ENCODE assay signal across 12 mouse cellular contexts in genomic region chr17:12221926-12222325, GRCm38 (mm10).
DNase-seq lines count a peak whose midpoint lies in the region; ATAC-seq and TF ChIP-seq lines count a peak whose summit lies in the region.
"Had no signal": no experiment of that assay in that cellular context is flagged by ENCODE, and none has a peak within 500 bp of the region (broad histone marks: within the 10 kb centered on the region; RNA-seq: fewer than 3 reads in every experiment).

No protein-coding gene starts in this region.

- H3K4me3 ChIP-seq in left cerebral cortex, adult 2 months = no peak overlapping the region

- no peak for ATAC-seq in cerebellum, adult (ENCODE audit: insufficient number of reproducible peaks, low FRiP score, low TSS enrichment)

- peak; percentile 61 to 71 for DNase-seq in cerebellum, postnatal 14 days
- DNase-seq in left cerebral cortex, adult 2 months (ENCODE audit: extremely low spot score in 1 of 2, low spot score in 2 of 2) = peak in 1 of 2 experiments; percentile 45
- DNase-seq in left cerebral cortex, postnatal 10 days (ENCODE audit: extremely low spot score in 1 of 2, low spot score in 2 of 2) = no peak
- peak; percentile 47 to 48 for DNase-seq in cerebellum, postnatal 36 days
- peak; percentile 48 for DNase-seq in right cerebral cortex, postnatal 25 days
- no peak for DNase-seq in ovary, postnatal 36 days (ENCODE audit: low spot score)
- DNase-seq in thymus, postnatal 14 days = no peak
- DNase-seq: B cell, adult 2 months; kidney, adult 2 months; lung, adult 2 months had no signal

- intact Hi-C loops in left cerebral cortex, adult 2 months (cut with DNase I) = no loop called here
- intact Hi-C loops in left cerebral cortex, postnatal 10 days (cut with DNase I) = no loop called here

- TF ChIP-seq CTCF in left cerebral cortex, adult 2 months (IDR thresholded peaks at IDR 0.05) = no peak

- peak overlapping the region; percentile 28; the same call in 1 of the 2 replicates for H3K27ac ChIP-seq in left cerebral cortex, adult 2 months
- H3K27ac ChIP-seq: hindbrain, embryonic 14.5 days had no signal

Comparison
In these comparisons a context has a peak if more than half of its experiments do, and no peak if none do; other contexts are left out.
1. DNase-seq: peak in cerebellum, postnatal 14 days (2 of 2), cerebellum, postnatal 36 days (2 of 2) and right cerebral cortex, postnatal 25 days (single experiment); none in left cerebral cortex, postnatal 10 days (0 of 2), ovary, postnatal 36 days (single experiment) and thymus, postnatal 14 days (single experiment).